Mouse (Mus musculus) bone marrow, adult 2 months (tissue): Measurements from ENCODE around the gene Plekho2. TPM values are rescaled to one million over a fixed set of nuclear protein-coding genes. Genes with fewer than 3 reads are reported as not detected.

Experiments used
- H3K27ac ChIP-seq: fragments of 200-500 bp; 2 replicates; pipeline ENCODE4 v1.5.1; 2012; ENCODE audit warnings: low read depth, mild to moderate bottlenecking, control low read depth, inconsistent platforms, low read length; ENCODE audit not compliant: control insufficient read depth, poor library complexity, insufficient read depth
- H3K4me1 ChIP-seq: fragments of 200-500 bp; 2 replicates; pipeline ENCODE4 v1.6.1; 2011; ENCODE audit warnings: low read length; ENCODE audit not compliant: control insufficient read depth, insufficient read depth
- H3K4me3 ChIP-seq: fragments of 200-500 bp; replicated peaks from 2 replicates; pipeline ENCODE3; 2011; ENCODE audit warnings: mild to moderate bottlenecking, low read depth, low read length, control low read depth; ENCODE audit not compliant: control insufficient read depth
- CTCF ChIP-seq: fragments of 200-500 bp; IDR thresholded peaks from 2 replicates; pipeline ENCODE4 v1.5.1; 2011; ENCODE audit warnings: low read length, control low read depth; ENCODE audit not compliant: control insufficient read depth, insufficient read depth
- POLR2A ChIP-seq: fragments of 200-500 bp; IDR thresholded peaks from 2 replicates; pipeline ENCODE4 v1.6.1; 2011; ENCODE audit warnings: low read depth, mild to moderate bottlenecking, control low read depth, low read length, borderline replicate concordance; ENCODE audit not compliant: control insufficient read depth
- whole genome bisulfite sequencing: fragments of 180-500 bp; shearing (Covaris S2); methylation state at CpG from one replicate; pipeline ENCODE4 v1.1.7; 2018; 5-methylcytosine and 5-hydroxymethylcytosine counted together
- polyA plus RNA-seq: library from polyadenylated mRNA; stranded (reverse); fragments of >200 nt; gene quantifications from 2 replicates; pipeline ENCODE4 v1.2.4, GENCODE M21; 2011; ENCODE audit warnings: low replicate concordance; ENCODE audit not compliant: missing spikeins, insufficient read depth, insufficient read length

Plekho2 gene
- polyA plus RNA-seq, 1 experiment: 55.0 TPM

GRCm38 (mm10) chr9:65528417-65529038 is 51.3 kb downstream of the Plekho2 start:
- Histone ChIP-seq H3K4me3 (no peak overlapping the region), H3K27ac (peak overlapping the region; percentile 66), H3K4me1 (peaks cover 3% of the 10 kb centered on the region)
- TF ChIP-seq POLR2A (peak; percentile 39; the same call in 1 of the 2 replicates), CTCF (no peak)
- WGBS: 36% methylated on average over 6 of the region's 6 CpGs

- Histone ChIP-seq H3K27ac (no peak overlapping the region), H3K4me1 (peaks cover 2% of the 10 kb centered on the region), H3K4me3 (no peak overlapping the region)
- 69% methylated on average over 10 of the region's 10 CpGs for WGBS
- TF ChIP-seq CTCF: no peak
- no peak for TF ChIP-seq POLR2A
Observed at GRCm38 (mm10) chr9:65525445-65526195, 54.2 kb downstream of the Plekho2 start.

- H3K27ac ChIP-seq: no peak overlapping the region
- WGBS: 25% methylated on average over 14 of the region's 14 CpGs
- H3K4me1 ChIP-seq: peaks cover 2% of the 10 kb centered on the region
- H3K4me3 ChIP-seq: no peak overlapping the region
- TF ChIP-seq POLR2A (no peak), CTCF (peak; percentile 100)
Observed at GRCm38 (mm10) chr9:65523611-65524364, 56.1 kb downstream of the Plekho2 start.

- no peak overlapping the region for H3K27ac ChIP-seq
- TF ChIP-seq POLR2A (no peak), CTCF (no peak)
- 64% methylated on average over 11 of the region's 11 CpGs for WGBS
- H3K4me3 ChIP-seq: no peak overlapping the region
- H3K4me1 ChIP-seq: no peaks in the 10 kb centered on the region
Observed at GRCm38 (mm10) chr9:65520505-65520876, 59.3 kb downstream of the Plekho2 start.

- TF ChIP-seq CTCF (no peak), POLR2A (no peak)
- 59% methylated on average over 25 of the region's 25 CpGs for WGBS
- Histone ChIP-seq H3K4me3 (no peak within 1 kb of the TSS), H3K4me1 (no peaks in the 10 kb centered on the region), H3K27ac (no peak within 1 kb of the TSS)
Observed at GRCm38 (mm10) chr9:65519807-65520504, 59.9 kb downstream of the Plekho2 start, which contains the start of gene Ankdd1a. TSS of gene Ankdd1a (minus strand) at chr9:65520193.

GRCm38 (mm10) chr9:65514851-65515261 is 65.0 kb downstream of the Plekho2 start:
- Histone ChIP-seq H3K27ac (no peak overlapping the region), H3K4me1 (no peaks in the 10 kb centered on the region), H3K4me3 (no peak overlapping the region)
- WGBS: 85% methylated on average over 3 of the region's 3 CpGs
- TF ChIP-seq CTCF (no peak), POLR2A (no peak)

- no peak for TF ChIP-seq CTCF
- no peak for TF ChIP-seq POLR2A
- WGBS: 82% methylated on average over 8 of the region's 8 CpGs
- no peaks in the 10 kb centered on the region for H3K4me1 ChIP-seq
- H3K4me3 ChIP-seq: no peak overlapping the region
- no peak overlapping the region for H3K27ac ChIP-seq
Observed at GRCm38 (mm10) chr9:65514431-65514830, 65.4 kb downstream of the Plekho2 start.
